Mouse (Mus musculus) heart, adult 2 months (tissue): ENCODE data around the gene Rnf220. TPM values are rescaled to one million over a fixed set of nuclear protein-coding genes. Genes with fewer than 3 reads are reported as not detected.

Experiments used
- DNase-seq, 2 experiments: peaks; one replicate each; pipeline ENCODE4 v3.0.0; 2021
- H3K27ac ChIP-seq: fragments of 200-600 bp; 2 replicates; pipeline ENCODE4 v1.8.1; 2022
- H3K27me3 ChIP-seq: fragments of 200-500 bp; 2 replicates; pipeline ENCODE4 v1.6.1; 2012; ENCODE audit warnings: mild to moderate bottlenecking, low read length, inconsistent platforms, mixed read lengths; ENCODE audit not compliant: control insufficient read depth, insufficient read depth
- H3K36me3 ChIP-seq: fragments of 200-500 bp; 2 replicates; pipeline ENCODE4 v1.6.1; 2012; ENCODE audit warnings: low read length, inconsistent platforms; ENCODE audit not compliant: control insufficient read depth, insufficient read depth
- H3K4me1 ChIP-seq: fragments of 200-500 bp; 2 replicates; pipeline ENCODE4 v1.6.1; 2011; ENCODE audit warnings: low read length; ENCODE audit not compliant: control insufficient read depth, insufficient read depth
- H3K4me3 ChIP-seq: fragments of 200-600 bp; 2 replicates; pipeline ENCODE4 v1.8.1; 2022
- H3K79me2 ChIP-seq: fragments of 200-500 bp; replicated peaks from 2 replicates; pipeline ENCODE4 v1.6.1; 2012; ENCODE audit warnings: mild to moderate bottlenecking, inconsistent platforms, low read length, moderate library complexity, mixed read lengths; ENCODE audit not compliant: control insufficient read depth, insufficient read depth
- H3K9ac ChIP-seq: fragments of 200-500 bp; 2 replicates; pipeline ENCODE4 v1.6.1; 2012; ENCODE audit warnings: low read depth, mild to moderate bottlenecking, control low read depth, inconsistent platforms, low read length, mixed read lengths
- CTCF ChIP-seq: fragments of 200-600 bp; IDR thresholded peaks from 2 replicates; pipeline ENCODE4 v1.8.1; 2022; ENCODE audit warnings: antibody characterized with exemption, mild to moderate bottlenecking, moderate library complexity
- EP300 ChIP-seq: fragments of 200-500 bp; IDR thresholded peaks from 2 replicates; pipeline ENCODE4 v1.6.1; 2011; ENCODE audit warnings: low read depth, low read length, control low read depth; ENCODE audit not compliant: insufficient read depth
- POLR2A ChIP-seq: fragments of 200-500 bp; IDR thresholded peaks from 2 replicates; pipeline ENCODE4 v1.6.1; 2011; ENCODE audit warnings: mild to moderate bottlenecking, low read depth, low read length, control low read depth; ENCODE audit not compliant: insufficient read depth
- WGBS: fragments of 180-500 bp; shearing (Covaris S2); methylation state at CpG from one replicate; pipeline ENCODE4 v1.1.7; 2018; 5-methylcytosine and 5-hydroxymethylcytosine counted together
- intact Hi-C: fragments of 180-260 bp; cut with DNase I; formaldehyde crosslinking; loops from one replicate; pipeline ENCODE4 v1.15.1; 2025
- polyA plus RNA-seq: library from polyadenylated mRNA; depleted of rRNA; stranded (reverse); fragments of >200 nt; gene quantifications from 2 replicates; pipeline ENCODE4 v1.2.3, GENCODE M21; 2012
- total RNA-seq, 2 experiments: library from RNA; stranded (reverse); gene quantifications; 2 replicates each; pipeline ENCODE4 v1.2.3; 2021

Gene Rnf220
- total and polyA plus RNA-seq, 3 experiments, result 32.3 to 41.4 (median 33.2) TPM

GRCm38 (mm10) chr4:117485045-117485780 is 11.6 kb downstream of the Rnf220 start:
- Histone ChIP-seq H3K9ac (no peak overlapping the region; the same call in 1 of the 2 replicates), H3K4me3 (peak overlapping the region; percentile 45), H3K79me2 (no peaks in the 10 kb centered on the region), H3K27me3 (no peaks in the 10 kb centered on the region), H3K27ac (peak overlapping the region; percentile 37; the same call in 1 of the 2 replicates), H3K4me1 (no peaks in the 10 kb centered on the region), H3K36me3 (no peaks in the 10 kb centered on the region)
- 41% methylated on average over 13 of the region's 13 CpGs for WGBS
- TF ChIP-seq CTCF (no peak), EP300 (no peak), POLR2A (no peak)
- DNase-seq, result no peak
- intact Hi-C loops, result no loop called here

- TF ChIP-seq CTCF (0 out of 2 replicates have a peak, but pooled peaks have one; percentile 13), POLR2A (no peak)
- intact Hi-C loops, result loop anchor here (1.0 to 5.0 kb wide), 2 partner anchors 10 to 127 kb away; no protein-coding TSS in a partner anchor
- peak; percentile 53 to 55 for DNase-seq
- Histone ChIP-seq H3K27ac (peak overlapping the region; percentile 37), H3K4me3 (peak overlapping the region; percentile 45), H3K4me1 (peaks cover 1% of the 10 kb centered on the region), H3K27me3 (no peaks in the 10 kb centered on the region), H3K79me2 (no peaks in the 10 kb centered on the region), H3K9ac (peak overlapping the region; percentile 72), H3K36me3 (no peaks in the 10 kb centered on the region)
- WGBS, result under 1% methylated on average over 69 of the region's 69 CpGs
Observed at GRCm38 (mm10) chr4:117484256-117485044, 12.4 kb downstream of the Rnf220 start.

GRCm38 (mm10) chr4:117483931-117484255 is 13.0 kb downstream of the Rnf220 start:
- Histone ChIP-seq H3K36me3 (no peaks in the 10 kb centered on the region), H3K27me3 (no peaks in the 10 kb centered on the region), H3K27ac (peak overlapping the region; percentile 37), H3K9ac (no peak overlapping the region; the same call in 1 of the 2 replicates), H3K4me3 (peak overlapping the region; percentile 45), H3K4me1 (peaks cover 4% of the 10 kb centered on the region), H3K79me2 (no peaks in the 10 kb centered on the region)
- TF ChIP-seq CTCF (no peak), POLR2A (no peak), EP300 (no peak)
- intact Hi-C loops, result loop anchor here (1.0 to 5.0 kb wide), 2 partner anchors 10 to 127 kb away; no protein-coding TSS in a partner anchor
- peak; percentile 67 to 70 for DNase-seq
- under 1% methylated on average over 15 of the region's 15 CpGs for WGBS

GRCm38 (mm10) chr4:117482103-117482502 is 14.7 kb downstream of the Rnf220 start:
- TF ChIP-seq CTCF, result no peak
- no peak for TF ChIP-seq EP300
- TF ChIP-seq POLR2A, result no peak
- no peak for DNase-seq
- Histone ChIP-seq H3K36me3 (no peaks in the 10 kb centered on the region), H3K79me2 (no peaks in the 10 kb centered on the region), H3K27me3 (no peaks in the 10 kb centered on the region), H3K4me3 (no peak overlapping the region), H3K4me1 (peaks cover 11% of the 10 kb centered on the region), H3K9ac (no peak overlapping the region), H3K27ac (no peak overlapping the region)
- 91% methylated on average over 5 of the region's 5 CpGs for WGBS
- intact Hi-C loops, result loop anchor here (5.0 kb wide), 1 partner anchor 125 kb away; no protein-coding TSS in a partner anchor

- peaks cover 11% of the 10 kb centered on the region for H3K4me1 ChIP-seq
- no peak overlapping the region for H3K4me3 ChIP-seq
- no peak for DNase-seq
- whole genome bisulfite sequencing, result 73% methylated on average over 11 of the region's 11 CpGs
- H3K27me3 ChIP-seq, result no peaks in the 10 kb centered on the region
- TF ChIP-seq POLR2A (no peak), EP300 (no peak), CTCF (no peak)
- H3K9ac ChIP-seq, result no peak overlapping the region
- no peaks in the 10 kb centered on the region for H3K36me3 ChIP-seq
- no peak overlapping the region for H3K27ac ChIP-seq
- no peaks in the 10 kb centered on the region for H3K79me2 ChIP-seq
- intact Hi-C loops, result loop anchor here (5.0 kb wide), 1 partner anchor 124 kb away; no protein-coding TSS in a partner anchor
Observed at GRCm38 (mm10) chr4:117480611-117481445, 16.0 kb downstream of the Rnf220 start.
